Mouse (Mus musculus) CD4-positive, CD25-positive, alpha-beta regulatory T cell, adult 4 months (primary cell): ENCODE measurements around the gene Fer1l5. TPM values are rescaled to one million over a fixed set of nuclear protein-coding genes. Genes with fewer than 3 reads are reported as not detected.

Experiments used
- ATAC-seq: one replicate; pipeline ENCODE4 v1.8.0; 2017
- polyA plus RNA-seq, 2 experiments: library from polyadenylated mRNA; unstranded; fragments of 100-300 nt; shearing (Covaris generic); gene quantifications; one replicate each; pipeline ENCODE4 v1.2.1; 2017

Fer1l5 gene
- under 1 TPM; 0.48 to 0.67 TPM for polyA plus RNA-seq

DNA sequence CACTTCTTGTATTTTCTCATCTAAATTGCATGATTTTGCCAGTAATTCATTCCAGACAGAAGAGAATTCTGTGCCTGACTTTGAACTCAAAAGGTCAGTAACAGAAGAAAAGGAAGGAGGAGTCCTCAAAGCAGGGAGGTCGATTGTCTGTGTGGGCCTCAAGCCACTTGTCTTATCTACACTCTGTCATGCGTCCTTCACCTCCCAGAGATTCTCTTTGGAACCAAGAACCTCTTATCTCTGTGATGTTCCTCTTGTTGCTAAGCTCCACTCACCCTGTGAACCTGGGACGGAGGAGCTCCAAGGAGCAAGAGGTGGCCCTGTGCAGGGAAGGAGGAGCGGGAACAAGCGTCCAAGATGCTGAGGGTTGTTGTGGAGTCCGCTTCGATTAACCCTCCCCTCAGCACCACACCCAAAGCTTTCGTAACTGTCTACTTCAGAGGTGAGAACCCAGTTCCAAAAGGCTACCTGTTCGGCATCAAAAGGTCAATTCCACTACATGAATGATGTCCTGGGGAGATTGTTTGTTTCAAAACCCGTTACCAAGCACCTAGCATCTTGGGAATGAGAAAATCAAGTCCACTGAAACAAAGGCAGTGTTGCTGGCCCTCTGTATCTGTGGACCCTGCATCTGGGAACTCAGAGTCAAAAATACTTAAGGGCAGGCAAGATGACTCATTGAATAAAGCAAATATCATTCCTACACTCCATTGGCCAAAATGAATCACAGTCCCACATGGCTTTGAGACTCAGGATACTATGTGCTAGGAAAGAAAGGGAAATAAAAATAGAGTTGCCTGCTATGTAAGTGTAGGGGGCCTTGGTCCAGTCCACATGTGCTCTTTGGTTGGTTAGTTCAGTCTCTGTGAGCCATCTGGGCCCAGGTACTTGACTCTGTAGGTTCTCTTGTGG, at the start of gene Fer1l5:
TSS of gene Fer1l5 (plus strand) at position 358 of the 912 bp plus-strand sequence.
- ATAC-seq, result no peak

DNA sequence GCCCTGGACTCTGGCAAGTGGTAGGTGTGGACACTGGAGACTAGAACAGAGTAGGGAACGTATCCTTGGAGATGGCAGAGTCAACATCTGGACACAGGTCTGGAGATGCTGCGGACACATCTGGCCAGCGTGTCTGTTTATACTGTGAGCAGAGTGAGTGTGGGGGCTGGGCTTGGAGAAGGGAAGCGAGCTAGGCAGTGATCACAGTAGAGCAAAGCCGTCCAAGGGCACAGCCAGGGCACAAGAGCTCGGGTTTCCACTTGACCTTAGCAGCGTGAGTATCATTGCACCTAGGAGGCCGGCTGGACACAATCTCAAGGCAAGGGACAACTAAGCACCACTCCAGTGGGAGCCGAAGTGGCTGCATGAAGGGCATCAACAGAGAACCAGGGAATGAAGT, 49.0 kb upstream of the Fer1l5 start:
- no peak for ATAC-seq

DNA sequence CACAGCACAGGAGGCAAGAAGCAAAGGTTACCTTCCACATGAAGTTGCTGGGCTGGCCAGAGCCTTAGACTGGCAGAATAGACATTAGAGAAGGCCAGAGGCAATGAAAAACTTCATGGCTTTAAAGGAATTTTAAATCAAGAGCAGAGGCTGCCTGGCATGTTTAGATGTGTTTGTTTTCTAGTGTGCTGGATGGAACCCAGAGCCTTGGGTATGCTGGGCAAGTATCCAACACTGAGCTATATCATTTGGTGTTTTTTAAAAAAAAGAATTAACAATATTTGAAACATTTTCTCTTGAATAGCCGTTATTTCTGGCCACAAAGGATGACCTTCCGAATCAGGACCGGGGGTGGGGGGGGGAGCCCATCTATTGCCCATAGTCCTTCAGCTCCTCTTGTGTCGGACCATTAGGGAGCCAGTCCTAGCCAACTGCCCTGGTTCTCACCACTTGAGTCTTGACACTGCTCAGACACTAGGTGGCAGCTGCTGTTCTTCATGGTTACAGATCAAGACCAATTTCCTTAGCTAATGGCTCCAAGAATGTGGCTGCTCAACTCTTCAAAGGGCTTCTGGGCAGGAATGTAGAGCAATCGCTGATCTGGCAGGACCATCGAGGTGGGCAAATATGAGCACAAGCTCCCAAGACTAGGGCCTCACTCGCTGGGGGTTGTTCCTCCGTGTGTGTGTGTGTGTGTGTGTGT, 48.2 kb upstream of the Fer1l5 start:
- peak; percentile 57 for ATAC-seq

DNA sequence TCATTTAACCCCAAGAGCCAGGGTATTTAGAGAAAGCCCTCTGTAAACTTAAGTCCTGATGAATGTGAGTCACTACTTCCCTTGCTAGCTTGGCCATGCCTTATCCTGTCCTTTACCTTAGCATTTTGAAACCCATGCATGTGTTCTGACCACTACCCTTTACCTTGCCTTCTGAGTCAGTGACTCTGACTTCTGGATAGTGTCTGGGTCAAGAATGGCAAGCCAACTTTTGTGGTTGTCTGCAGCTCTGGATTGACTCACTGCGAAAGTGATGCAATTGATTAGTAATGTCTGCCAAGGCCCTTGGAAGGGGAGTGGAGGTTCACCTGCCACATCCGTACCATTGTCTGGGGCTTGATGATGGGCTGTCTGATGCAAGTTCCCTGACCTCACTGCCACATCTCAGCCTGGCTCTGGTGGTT, 46.2 kb upstream of the Fer1l5 start:
- ATAC-seq, result no peak

DNA sequence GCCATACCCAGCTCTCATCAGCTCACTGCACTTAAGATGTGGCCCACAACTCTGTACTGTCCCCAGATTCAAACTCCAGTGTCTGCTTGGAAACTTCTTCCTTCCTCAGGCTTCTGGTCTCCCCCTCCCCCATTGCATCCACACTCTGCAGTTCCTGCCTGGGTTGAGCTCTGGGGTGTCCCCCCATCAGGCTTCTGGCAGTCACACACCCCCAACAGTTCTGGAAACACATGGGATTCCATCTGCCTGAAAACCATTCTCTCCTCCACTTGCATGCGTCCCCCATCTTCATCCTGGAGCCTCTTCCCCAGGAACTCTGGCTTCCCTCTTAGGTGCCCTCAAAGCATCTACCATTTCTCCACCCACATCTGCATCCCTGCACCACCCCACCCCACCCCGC, 45.3 kb upstream of the Fer1l5 start:
- no peak for ATAC-seq

DNA sequence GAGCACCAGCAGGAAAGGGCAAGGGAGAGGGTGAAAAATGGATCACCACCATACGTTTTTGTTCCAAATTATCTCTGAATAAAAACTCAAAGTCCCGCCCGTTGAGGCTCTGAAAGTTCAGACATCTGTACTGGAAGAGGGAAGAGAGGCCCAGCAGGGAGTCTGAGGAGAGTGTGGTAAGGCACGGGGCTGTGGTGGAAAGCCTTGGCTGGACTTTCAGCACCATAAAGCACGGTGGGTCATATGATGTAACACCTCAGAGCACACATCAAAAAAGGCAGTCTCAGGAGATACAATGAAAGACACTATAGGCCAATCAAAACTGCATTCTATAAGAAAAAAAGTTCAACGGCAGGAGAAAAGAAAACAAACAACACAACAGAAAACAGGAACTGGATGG, 40.3 kb upstream of the Fer1l5 start:
- ATAC-seq, result no peak

DNA sequence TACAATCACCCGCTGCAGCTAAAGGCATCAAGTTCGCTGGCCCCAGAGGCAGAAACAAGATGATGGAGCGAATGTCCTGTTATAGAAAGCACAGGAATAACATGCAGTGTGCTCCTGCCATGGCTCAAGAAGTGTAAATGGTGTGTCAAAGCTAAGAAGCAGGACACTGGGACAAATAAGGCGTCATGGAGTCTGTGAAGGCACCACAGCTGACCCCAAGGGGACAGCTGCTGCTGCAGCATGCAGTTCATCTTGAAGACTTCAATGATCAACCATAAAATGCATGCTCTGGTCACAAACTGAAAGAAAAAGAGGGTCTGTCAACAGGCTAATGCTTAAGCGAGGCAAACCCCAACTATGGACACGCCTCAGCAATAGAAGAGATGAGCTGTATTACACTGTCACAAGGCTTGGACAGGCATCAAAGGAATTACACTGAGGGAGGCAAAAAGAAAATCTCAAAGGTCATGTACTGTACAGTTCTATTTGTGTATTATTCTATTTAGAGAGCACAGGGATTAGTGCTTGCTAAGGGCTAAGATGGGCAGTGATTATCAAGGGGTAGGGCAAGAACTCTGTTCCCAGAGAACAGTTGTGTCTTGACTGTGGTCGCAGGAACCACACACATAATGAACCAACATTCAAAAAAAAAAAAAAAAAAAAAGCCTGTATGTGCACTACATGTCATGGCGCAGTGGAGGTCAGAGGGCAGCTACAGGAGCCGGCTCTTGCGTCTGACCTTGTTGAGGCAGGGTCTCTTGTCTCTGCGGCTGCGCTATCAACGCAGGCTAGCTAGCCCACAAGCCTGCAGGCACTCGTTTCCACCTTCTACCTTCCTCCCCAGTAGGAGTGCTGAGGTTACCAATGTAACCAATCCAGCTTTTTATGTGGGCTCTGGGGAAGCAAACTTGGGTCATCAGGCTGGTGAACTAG, 38.9 kb upstream of the Fer1l5 start:
- ATAC-seq, result no peak

DNA sequence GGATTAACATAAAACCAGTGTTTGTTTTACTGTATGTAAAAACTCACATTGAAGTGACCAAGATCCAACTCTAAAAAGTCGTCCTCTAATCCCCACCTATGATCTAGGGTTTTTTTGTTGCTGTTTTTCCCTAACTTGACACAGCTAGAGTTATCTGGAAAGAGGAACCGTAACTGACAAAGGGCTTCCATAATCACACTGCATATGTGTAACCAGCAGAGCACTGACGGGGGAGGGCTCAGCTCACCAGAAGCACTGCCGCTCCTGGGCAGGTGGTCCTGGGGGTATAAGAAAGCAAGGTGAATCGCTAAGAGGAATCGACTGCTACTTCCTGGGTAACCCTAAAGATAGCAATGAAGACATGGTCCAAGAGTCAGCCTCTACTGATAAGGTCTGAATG, 29.5 kb upstream of the Fer1l5 start:
- no peak for ATAC-seq

DNA sequence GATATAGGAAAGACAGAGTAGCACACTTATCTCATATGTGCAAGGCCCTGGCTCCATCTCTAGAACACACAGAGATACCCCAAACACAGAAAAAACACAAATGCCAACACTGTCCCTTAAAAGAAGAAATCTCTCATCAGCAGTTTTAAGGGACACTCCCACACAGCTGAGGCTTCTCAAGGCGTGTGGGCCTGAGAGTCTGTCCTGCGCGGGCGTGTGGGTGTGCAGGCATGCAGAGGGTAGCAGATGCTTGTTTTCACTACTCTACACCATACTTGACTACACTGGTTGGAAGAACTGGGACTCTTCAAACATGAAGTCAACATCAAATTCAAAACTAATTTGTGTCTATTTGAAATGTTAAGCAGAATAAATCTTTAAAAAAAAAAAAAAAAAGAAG, 19.7 kb upstream of the Fer1l5 start:
- ATAC-seq, result no peak

DNA sequence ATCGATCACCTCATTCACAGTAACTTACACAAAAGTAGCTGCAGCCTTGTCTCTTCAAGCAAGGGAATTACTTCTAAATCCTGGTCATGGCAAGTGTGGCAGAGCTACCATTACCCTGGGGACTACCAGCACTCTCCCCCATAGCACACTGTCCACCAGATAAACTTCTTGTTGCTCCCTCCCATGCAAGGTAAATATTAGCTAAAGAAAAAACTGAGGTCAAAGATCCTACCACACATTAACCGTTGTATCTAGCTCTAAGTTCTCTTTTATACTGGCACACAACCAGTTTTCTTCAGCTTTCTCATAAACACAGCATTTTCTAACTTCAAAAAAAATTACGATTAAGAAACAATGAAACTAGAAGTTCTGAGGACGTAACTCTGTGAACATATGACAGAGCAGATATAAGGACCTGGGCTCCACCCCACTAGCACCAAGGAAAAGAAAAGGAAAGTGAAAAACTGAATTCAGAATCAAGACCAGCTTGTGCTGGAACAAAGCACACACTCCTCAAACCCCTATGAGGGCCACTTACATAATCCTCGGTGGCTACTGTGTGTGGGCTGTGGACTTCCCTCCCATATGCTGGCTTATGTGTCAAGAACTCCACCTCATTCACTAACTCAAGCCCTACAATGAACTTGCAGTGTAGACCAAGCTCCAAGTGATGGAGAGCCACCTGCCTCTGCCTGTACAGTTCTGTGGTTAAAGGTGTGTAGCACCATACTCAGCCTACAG, 15.0 kb upstream of the Fer1l5 start:
- ATAC-seq, result no peak

DNA sequence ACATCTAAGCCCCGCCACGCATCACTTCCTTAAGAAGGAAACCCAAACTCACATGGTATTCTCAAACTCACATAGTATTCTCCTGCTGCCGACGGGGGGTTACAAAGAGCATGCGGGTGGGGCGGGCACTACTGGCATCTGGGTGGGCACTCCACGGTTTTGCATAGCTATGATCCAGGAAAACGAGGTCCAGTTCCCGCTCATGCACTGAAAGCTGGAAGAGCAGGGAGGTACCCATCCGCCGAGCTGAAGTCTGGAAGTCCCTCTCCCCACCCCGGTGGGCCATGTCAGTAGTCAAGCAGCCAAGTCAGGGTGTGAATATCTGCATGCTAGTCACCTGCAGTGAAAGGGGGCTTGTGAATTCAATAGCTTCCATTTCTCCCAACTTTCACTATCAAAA, 4.4 kb upstream of the Fer1l5 start:
- ATAC-seq, result no peak

DNA sequence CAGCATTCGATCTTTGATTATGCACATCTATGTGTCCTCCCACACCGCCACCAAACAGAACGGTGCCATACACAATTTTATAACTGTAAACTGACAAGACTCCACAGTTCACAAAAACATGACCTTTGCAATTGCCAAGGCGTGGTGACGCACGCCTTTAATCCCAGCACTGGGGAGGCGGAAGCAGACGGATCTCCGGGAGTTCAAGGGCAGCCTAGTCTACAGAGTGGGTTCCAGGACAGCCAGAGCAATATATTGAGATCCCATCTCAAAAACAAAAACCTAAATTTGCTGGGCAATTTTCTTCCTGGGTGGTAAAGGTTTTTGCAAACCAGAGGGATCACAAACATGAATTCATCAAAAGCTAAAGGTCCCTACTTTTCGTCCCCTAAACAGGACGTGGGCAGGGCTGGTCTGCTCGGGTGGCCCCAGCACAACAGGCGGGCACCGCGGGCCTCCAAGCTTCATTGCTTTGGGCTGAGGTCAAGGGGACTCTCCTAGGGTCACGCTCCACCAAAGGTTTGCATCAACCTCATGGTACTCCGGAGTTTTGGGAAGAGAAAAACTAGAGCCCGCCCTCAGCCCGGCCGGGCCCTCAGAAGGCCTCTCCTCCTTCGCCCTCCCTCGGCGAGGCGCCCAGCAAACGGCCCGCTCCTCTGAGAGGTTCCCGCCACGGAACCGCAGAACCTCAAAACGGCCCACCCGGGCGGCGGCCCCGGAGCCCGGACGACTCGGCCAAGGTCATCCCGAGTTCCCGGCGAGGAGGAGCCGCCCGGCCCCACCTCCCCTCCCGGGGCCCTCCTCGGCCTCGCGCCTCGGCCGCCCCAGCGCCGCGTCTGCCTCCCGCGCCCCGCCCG, 3.8 kb upstream of the Fer1l5 start:
- peak; percentile 60 for ATAC-seq

DNA sequence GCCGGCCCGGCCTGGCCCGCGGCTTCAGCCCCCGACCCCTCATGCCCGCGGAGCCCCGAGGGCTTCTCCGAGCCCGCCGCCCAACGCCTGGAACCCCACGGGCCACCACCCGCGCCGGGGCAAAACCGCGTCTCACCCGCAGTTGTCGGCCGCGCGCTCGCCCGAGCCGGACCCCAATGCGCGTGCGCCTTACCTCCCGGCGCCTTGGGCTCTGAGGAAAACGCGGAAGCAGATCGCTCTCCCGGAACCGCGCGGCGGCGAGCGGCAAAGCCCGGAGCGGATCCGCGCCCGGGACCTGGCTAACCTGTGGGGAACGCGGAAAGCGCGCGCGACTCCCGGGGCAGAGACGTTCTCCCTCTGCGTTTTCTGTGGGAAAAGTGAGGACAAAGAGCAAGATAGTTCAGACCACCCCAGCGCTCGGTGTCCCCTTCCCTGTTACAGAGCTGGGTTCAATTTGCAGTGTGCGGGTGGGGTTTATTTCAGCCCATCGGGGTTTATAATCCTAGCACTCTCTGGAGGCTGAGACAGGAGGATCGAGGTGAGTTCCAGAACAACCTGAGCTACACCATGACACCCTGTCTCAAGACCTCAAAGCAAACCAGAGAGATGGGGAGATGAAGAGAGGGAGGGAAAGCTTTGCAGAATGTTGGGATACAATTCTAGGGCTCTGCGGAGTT, 3.0 kb upstream of the Fer1l5 start, which contains the start of gene Kansl3:
TSS of gene Kansl3 (minus strand) at position 213 of the 677 bp plus-strand sequence.
- ATAC-seq, result peak; percentile 87

DNA sequence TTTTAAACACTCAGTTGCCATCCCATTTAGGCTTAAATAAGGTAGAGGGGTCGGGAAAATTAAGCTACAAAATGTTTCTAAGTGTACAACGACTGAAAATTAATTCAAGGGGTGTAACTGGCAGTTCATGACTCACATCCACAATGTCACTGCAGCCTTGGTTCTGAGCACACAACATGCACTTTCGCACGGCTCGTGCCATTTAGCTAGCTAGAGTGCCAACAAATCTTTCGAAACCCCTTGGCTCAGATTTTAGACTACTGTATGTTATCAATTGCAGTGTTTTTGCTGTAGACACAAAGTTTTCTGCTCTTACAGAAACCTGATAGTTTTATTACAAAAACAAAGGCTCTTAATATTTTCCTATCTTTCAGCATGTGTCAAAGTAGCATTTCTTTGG, 1.2 kb upstream of the Fer1l5 start:
- ATAC-seq, result no peak

DNA sequence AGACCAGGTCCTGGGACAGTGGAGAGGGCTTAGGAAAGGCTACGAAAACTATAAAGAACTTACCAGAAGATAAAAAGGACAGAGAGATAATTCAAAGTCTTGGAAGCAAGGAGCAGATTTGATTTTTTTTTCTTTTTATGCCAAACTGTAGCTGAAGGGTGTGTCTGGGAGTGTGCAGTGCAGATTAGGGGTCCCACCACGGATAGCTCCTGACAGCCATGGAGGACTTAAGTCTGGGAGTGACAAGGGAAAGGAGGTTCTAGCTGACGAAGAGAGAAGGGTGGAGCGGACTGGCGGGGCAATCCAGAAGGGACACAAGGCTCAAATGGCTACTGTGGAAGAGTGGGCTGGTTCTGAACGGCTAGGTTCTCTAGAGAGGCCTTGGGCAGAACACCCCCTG, 6.8 kb downstream of the Fer1l5 start:
- no peak for ATAC-seq

DNA sequence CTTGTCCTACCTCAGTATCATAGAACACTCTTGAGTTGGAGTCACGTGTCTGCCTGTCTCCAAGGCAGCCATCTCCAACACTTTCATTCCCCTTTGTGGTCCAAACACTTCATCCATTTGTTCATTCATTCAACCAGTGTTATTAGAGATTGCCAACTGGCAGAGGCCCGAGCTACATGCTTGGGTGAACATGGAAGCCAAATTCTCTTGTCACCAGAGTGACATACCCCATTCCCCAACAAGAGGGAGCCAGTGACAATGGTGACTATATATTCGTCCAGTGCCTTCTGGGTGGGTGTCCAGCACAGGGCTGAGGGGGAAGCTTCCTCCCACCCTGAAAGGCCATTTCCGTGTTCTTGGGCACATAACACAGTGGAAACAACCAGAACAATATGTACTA, 7.5 kb downstream of the Fer1l5 start:
- ATAC-seq, result no peak

DNA sequence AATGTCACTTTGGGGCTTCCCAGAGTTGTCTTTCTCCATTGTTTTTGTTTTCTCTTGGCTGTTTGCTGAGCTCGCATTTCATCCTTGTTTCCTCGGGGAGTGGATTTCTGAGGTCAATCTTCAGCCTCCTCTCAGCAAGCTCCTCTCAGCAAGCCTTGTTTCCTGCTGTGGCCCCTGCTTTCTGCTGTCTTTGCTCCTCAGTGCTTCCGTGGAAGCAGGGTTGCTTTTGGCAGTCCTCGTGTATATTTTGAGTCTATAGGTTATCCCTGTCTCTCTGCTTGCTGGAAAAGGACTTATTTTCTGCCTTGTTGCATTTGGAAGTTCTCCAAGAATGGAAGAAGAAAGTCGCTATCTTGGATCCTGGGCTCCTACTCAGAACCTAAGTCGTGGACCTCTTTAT, 24.9 kb downstream of the Fer1l5 start:
- ATAC-seq, result no peak

DNA sequence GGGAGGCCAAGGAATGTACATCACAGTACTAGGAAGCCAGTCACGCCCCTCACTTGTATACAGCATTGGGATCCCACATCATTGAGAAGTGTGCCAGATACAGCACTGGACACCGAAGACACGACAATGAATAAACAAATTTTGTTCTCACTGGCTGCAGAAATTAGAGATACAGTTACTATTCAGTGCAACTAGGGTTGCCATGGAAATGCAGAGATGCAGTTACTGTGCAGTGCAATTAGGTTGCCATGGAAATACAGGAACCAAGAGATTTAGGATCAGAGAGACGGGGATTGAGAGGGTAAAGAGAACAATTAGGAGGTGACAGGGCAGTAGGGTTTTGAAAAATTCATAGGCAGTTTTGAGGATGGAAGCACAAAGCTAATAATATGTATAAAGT, 29.4 kb downstream of the Fer1l5 start:
- ATAC-seq, result no peak

DNA sequence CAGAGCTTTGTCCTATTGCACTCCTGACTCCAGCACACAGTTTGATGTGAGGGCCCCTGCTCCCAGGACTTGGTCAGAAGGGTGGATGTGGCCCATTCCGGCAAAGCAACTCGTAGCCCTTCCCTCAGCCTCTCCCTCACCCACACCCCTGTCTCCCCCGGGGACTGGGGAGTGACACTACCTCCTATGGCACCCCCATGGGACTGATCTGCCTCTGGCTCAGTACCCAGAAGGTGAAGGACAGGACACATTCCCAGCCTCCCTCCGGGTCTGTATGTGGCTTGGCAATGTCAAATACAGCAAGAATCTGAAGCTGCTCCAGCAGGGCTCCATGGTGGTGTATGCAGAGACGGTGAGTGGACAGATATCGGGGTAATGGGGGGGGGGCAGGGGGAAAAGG, 32.4 kb downstream of the Fer1l5 start:
- ATAC-seq, result no peak

DNA sequence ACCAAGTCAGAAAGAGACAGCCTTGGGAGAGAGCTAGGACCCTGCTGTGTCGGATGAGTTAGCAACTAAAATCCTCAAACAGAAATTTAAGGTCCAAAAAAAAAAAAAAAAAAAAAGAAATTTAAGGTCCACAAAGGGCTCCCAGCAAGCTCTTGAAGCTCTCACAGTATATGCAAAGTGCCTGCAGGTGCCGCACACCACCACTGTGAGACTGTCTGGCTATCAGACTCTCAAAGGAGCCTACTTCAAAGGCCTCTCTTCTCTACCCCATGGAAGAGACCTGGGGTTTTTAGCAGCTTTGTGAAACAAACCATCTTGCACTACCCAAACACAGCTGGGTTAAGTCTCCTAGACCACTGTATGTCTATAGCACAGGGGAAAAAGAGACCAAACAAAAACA, 57.4 kb downstream of the Fer1l5 start:
- ATAC-seq, result no peak
